Mouse (Mus musculus): ENCODE measurements around the gene Arl13b.

DNA sequence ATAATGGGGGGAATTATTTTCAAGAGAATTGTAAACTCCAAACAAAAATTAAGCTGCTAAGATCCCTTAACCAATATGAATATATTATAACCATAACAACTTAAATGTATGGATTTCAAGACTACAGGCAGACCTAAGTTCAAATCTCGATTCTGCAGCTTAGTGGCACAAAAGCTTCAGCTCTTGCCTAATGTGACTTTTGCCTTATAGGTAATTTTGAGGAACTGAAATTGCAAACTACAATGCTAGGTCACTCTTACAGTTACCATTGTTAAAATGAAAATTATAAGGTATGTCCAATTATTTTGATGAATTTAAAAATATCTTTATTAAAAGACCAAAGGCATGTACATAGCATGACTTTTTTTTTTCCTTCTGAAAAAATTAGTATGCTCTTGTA lies 50.2 kb downstream of the Arl13b start:
- TF ChIP-seq POLR2A (IDR thresholded peaks at IDR 0.05; ENCODE audit: insufficient read depth, low read depth, low read length) (no peak), CTCF (IDR thresholded peaks at IDR 0.05) (no peak), EP300 (IDR thresholded peaks at IDR 0.05; ENCODE audit: insufficient read depth, low read depth, low read length) (no peak)

Data from heart, adult 2 months (tissue).